Mouse (Mus musculus): ENCODE results near the gene Gvin1. TPM values are rescaled to one million over a fixed set of nuclear protein-coding genes. Genes with fewer than 3 reads are reported as not detected.
"Not testable (repeated sequence)": the region's sequence is repeated elsewhere in the genome, so short reads cannot be mapped to it uniquely, and the experiment has no call there.

The Gvin1 gene
- total RNA-seq, 1 experiment, result not detected

DNA sequence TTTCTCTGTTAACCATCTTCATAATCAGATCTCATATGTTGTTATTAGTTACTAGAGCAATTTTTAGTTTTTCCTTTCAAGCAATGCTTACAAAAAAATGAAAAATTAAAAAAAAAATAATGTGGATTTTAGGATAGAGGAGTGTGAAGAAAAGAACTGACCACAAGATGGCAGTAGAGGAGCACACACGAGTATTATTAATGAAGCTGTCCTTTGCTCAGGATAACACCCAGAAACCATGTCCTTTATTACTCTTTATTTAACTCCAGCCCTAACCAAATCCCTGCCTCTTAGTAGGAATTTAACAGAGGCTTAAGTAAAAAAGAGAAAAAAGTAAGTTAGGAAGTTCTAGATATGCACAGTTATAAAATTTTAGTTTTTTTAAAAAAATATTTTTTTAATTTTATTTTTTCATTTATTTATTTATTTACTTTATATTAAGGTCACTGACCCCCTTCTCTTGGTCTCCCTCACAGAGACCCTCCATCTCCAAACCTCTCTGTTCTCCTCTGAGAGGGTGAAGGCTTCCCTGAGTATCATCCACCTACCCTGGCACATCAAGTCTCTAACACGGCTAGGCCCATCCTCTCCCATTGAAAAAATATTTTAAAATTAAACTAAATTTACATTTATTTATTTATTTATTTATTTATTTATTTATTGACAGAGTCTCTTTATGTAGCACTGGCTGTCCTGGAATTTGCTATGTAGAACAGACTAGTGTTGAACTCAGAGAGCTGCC, 69.9 kb downstream of the Gvin1 start:
- in situ Hi-C loops (cut with MboI; ENCODE audit: low sequenced_read_pairs in 2 of 2, unreplicated experiment in 2 of 2); H3K36me3 ChIP-seq (ENCODE audit: control insufficient read depth, insufficient read depth, low read length, poor library complexity, severe bottlenecking); H3K4me1 ChIP-seq (ENCODE audit: control insufficient read depth in 2 of 2, insufficient read depth in 2 of 2, low read length in 2 of 2, poor library complexity in 1 of 2); H3K9me3 ChIP-seq (ENCODE audit: control insufficient read depth, insufficient read depth, low read depth, low read length); H3K27ac ChIP-seq (ENCODE audit: insufficient read depth, low read depth, low read length, poor library complexity, severe bottlenecking); H3K4me3 ChIP-seq (ENCODE audit: insufficient read depth in 1 of 2, low read depth in 1 of 2, low read length in 2 of 2, poor library complexity in 1 of 2, severe bottlenecking in 1 of 2); H3K9ac ChIP-seq (ENCODE audit: insufficient read depth, low read depth, low read length, poor library complexity, severe bottlenecking); DNase-seq (ENCODE audit: low read depth, low spot score): not testable (repeated sequence)

DNA sequence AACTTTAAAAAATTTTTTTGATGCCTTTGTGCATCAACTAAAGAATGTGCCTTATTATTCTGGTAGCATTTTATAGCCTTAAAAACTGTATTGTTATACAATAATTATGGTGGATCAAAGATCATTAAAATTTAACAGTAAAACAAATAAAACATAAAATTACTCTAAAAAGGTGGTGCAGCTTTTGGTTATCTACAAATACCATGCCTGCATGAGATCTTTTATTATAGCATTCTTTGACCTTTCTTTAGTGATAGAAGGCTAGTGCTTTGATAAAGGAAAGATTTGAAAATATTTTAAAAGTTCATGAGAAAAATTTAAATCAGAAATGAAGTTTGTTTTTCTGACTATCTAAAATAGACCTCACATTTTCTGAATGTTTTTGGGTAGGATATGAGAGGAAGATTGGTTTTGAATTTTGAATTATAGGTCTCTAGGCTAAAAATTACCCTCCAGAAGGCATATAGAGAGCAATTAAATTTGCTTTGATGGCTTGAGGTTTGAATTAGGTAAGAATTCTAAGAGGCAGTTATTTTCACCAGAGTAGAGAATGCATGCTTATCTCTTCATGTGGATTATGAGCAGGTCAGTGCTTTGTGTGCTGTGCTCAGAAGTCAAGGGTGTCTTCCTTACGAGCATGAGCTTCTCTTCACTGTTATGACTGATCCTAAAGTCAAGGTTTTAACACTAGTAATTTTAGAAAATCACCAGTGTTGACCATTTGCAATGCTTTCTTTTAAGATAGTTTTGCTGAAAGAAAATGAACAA, 73.8 kb downstream of the Gvin1 start:
- H3K4me3 ChIP-seq (ENCODE audit: insufficient read depth in 1 of 2, low read depth in 1 of 2, low read length in 2 of 2, poor library complexity in 1 of 2, severe bottlenecking in 1 of 2); DNase-seq (ENCODE audit: low read depth, low spot score); in situ Hi-C loops (cut with MboI; ENCODE audit: low sequenced_read_pairs in 2 of 2, unreplicated experiment in 2 of 2); H3K4me1 ChIP-seq (ENCODE audit: control insufficient read depth in 2 of 2, insufficient read depth in 2 of 2, low read length in 2 of 2, poor library complexity in 1 of 2); H3K36me3 ChIP-seq (ENCODE audit: control insufficient read depth, insufficient read depth, low read length, poor library complexity, severe bottlenecking); H3K9me3 ChIP-seq (ENCODE audit: control insufficient read depth, insufficient read depth, low read depth, low read length); H3K9ac ChIP-seq (ENCODE audit: insufficient read depth, low read depth, low read length, poor library complexity, severe bottlenecking); H3K27ac ChIP-seq (ENCODE audit: insufficient read depth, low read depth, low read length, poor library complexity, severe bottlenecking): not testable (repeated sequence)

DNA sequence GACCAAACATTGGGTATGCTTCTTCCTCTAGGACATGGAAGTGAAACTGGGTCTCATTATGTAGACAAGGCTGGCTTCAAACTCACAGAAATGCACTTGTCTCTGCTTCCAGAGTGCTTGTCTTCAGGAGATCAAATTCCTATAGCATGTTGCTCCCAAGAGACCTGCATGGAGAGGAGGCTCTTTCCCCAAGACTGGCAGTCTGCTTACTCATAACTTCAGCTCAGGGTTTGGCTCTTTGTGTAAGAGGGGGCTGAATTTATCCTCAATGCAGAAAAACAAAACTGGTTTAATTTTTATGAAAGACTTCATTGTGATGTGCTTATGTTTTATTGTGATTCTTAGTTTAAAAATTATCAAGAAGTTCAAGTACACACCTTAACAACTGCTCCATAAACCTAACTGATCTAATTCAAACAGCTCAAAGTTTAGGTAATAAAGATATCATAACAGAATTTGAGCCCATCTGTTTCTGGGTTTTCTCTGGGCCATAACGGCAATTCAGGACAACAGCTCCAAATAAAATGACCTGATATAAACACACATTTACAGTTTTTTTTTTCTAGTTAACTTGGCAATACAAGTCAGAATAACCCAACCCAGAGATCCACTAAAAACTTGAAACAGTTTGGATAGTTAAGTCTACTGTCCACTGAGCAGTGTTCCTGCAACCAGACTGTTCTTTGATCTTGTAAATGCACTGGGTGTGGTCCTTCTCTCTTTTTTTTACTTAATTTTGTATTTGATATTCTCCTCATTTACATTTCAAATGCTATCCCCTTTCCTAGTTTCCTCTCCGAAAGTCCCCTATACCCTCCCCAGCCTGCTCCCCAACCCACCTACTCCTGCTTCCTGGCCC, 97.8 kb downstream of the Gvin1 start:
- H3K9ac ChIP-seq (ENCODE audit: insufficient read depth, low read depth, low read length, poor library complexity, severe bottlenecking); in situ Hi-C loops (cut with MboI; ENCODE audit: low sequenced_read_pairs in 2 of 2, unreplicated experiment in 2 of 2): not testable (repeated sequence)

More for the DNA sequence above, 97.8 kb downstream of the Gvin1 start:
- H3K36me3 ChIP-seq (ENCODE audit: control insufficient read depth, insufficient read depth, low read length, poor library complexity, severe bottlenecking); H3K4me3 ChIP-seq (ENCODE audit: insufficient read depth in 1 of 2, low read depth in 1 of 2, low read length in 2 of 2, poor library complexity in 1 of 2, severe bottlenecking in 1 of 2); DNase-seq (ENCODE audit: low read depth, low spot score); H3K9me3 ChIP-seq (ENCODE audit: control insufficient read depth, insufficient read depth, low read depth, low read length); H3K4me1 ChIP-seq (ENCODE audit: control insufficient read depth in 2 of 2, insufficient read depth in 2 of 2, low read length in 2 of 2, poor library complexity in 1 of 2); H3K27ac ChIP-seq (ENCODE audit: insufficient read depth, low read depth, low read length, poor library complexity, severe bottlenecking): not testable (repeated sequence)

All from ES-E14 (cell line).